Mouse (Mus musculus) right cerebral cortex, adult 18-20 months (tissue): ENCODE data around the gene Fan1.
A peak's percentile ranks its signal among the peaks of the same experiment; 100 is the strongest.

Experiments used
- DNase-seq: peaks from one replicate; pipeline ENCODE4 v3.0.0; 2022; ENCODE audit warnings: mixed read lengths

Fan1 gene

DNA sequence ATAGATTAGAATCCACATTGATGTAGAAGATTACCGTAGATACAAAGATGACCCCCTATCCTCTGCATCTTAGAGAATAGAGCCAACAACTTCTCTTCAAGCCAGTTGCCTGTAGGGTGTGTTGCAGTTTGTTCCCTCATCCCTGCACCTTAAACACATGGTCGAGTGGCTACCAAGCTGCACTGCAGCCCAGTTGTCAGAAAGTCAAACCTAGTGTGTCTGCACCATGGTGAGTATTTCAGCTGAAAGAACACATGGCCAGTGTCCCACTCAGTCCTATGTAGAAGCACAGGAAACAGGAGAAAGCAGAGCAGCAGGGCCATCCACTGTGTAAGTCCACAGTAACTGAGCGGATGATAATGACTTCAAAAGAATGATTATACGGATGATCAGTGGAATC, 46.4 kb downstream of the Fan1 start:
- no peak for DNase-seq

DNA sequence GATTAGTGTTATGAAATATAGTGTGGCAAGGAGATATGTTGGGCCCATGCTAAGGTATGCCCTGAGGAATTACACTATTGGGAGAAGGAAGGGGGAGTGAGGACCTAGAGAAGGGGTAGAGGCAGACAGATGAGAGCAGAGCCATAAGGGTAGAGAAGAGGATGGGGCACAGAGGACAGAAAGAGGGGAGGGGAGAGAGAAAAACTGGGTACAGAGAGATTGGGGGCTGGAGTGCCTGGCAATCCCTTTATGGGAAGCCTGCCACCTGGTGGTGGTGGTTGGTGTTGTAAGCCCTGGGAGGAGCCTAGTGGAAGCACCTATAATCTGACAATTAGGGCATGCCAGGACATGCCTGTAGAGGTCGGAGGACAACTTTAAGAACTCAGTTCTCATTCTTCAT, 47.0 kb downstream of the Fan1 start:
- peak; percentile 77 for DNase-seq

DNA sequence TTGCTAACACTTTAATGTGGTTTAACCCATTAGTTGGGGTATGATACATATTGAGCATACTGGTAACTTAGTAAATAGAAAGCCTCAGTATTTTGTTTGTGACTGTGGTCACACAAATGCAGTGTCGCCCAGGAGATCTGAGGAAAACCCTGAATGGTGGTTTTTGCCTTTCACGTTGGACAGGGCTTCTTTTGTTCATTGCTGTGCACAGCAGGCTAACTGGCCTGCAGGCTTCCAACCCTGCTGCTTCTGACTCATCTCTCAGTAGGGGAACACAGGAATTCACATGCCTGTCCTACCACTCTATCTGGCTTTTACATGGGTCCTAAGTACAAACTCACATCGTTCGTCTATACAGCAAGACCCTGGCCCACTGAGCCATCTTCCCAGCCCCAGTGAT, 52.2 kb downstream of the Fan1 start:
- no peak for DNase-seq

DNA sequence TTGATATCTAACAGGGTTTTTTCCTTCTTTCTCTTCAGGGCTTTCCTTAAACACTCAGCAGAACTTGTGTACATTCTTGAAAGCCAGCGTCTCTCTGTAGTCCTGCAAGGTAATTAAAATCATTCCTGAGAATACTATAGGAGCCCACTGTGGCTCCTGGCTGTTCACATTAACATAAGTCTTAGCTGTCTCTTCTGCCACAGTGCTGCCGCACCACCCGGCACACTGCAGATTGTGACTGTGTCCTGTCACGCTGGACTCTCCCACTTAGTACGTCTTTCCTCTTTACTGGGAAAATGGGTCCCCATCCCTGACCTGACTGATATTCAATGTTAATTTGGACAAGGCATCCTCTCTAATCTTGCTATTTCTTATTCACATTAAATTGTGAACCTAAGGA, 52.8 kb downstream of the Fan1 start:
- no peak for DNase-seq

DNA sequence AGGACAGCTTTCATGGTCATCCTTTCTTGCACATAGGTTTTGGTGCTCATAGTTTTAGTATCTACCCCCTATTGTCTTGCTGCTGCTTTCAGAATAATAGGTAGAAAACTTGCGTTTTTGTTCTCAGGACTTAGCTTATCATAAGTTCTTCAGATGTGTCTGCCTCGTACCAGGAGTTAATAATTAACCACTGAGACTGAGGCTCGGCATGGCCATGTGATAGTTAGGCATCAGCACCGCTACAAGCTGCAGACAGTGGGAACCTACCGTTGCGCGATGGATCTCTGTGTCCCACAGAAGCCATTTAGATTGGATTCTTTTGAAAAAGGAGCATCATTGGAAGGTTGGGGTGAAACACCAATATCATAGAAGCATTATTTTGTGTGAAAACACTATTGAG, 61.1 kb downstream of the Fan1 start:
- DNase-seq: no peak

DNA sequence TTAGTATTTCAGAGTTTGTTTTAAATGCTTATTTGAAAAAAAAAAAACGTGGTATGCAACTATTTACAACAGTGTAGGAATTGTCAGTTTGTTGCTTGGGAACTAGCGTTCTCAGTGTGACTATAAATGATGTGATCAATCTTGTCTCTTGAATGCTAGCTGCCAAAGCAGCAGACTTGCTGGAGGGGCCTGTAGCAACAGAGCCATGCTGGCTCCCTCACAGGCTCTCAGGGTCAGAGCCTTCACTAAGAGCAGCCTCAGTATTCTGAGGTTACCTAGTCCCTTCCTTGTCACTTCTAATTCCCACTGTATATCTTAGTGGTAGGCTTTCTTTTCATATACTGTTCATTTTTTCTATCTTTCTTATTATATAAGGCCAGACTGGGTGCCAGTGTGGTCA, 63.1 kb downstream of the Fan1 start:
- DNase-seq: no peak

DNA sequence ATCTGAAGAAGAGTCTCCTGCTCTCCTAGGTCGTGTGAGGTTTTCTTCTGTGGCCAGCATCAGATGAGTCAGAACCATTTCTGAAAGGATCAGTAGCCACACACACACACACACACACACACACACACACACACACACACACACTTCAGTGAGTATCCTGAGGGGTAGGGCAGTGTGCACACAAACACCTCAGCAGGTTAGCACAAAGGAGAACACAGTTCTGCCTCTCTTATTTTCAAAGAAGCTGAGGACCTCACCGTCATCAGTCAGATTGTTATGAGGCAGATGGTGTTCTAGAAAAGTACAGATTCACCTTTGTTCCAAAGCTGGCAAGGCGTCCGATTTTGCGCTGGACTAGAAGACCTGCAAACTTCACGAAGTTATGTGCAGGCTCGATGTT, 63.7 kb downstream of the Fan1 start:
- DNase-seq: no peak
